Mouse (Mus musculus) kidney, adult 18-20 months (tissue): ENCODE results near the gene Rxfp2.

ENCODE experiments used
- DNase-seq: peaks from one replicate; pipeline ENCODE4 v3.0.0; 2021

Rxfp2 gene

GRCm38 (mm10) chr5:150018656-150019055 is at the start of gene Rxfp2:
Gene Rxfp2 (plus strand): TSS chr5:150018675.
- DNase-seq: no peak

- DNase-seq: no peak
These were observed 48.2 kb upstream of the Rxfp2 start for GRCm38 (mm10) chr5:149970261-149970660.

DNA sequence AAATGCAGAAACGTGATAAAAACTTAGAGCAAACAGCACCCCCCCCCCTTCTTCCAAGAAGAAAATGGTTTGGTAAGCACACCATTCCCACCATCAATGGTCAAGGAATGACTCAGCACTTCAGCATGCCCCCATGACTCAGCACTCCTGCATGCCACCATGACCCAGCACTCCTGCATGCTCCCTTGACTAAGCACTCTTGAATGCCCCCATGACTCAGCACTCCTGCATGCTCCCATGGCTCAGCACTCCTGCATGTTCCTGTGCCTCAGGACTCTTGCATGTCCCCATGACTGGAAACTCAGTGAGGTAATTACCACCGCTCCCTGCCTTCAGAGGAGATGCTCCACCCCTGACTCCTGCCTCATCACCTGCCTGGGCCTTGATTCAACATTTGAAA is 41.4 kb upstream of the Rxfp2 start:
- no peak for DNase-seq

- DNase-seq: no peak
These were observed 34.9 kb upstream of the Rxfp2 start for GRCm38 (mm10) chr5:149983621-149984020.

DNA sequence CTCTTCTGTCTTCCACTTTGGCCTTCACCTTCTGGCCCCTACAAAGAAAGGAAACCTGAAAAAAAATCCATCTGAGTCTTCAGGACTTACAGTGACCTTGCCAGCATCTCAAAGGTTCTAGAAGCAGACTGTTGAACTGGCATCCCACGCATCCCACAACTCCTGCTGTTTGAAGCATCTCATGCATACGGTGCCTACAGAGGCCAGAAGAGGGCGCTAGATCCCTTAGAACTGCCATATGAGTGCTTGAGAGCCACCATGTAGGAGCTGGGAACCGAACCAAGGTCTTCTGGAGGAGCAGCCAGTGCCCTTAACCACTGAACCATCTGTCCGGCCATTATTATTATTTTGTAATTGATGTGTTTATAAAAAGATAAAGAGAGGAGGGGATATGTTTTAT is 23.9 kb upstream of the Rxfp2 start:
- DNase-seq: no peak

DNA sequence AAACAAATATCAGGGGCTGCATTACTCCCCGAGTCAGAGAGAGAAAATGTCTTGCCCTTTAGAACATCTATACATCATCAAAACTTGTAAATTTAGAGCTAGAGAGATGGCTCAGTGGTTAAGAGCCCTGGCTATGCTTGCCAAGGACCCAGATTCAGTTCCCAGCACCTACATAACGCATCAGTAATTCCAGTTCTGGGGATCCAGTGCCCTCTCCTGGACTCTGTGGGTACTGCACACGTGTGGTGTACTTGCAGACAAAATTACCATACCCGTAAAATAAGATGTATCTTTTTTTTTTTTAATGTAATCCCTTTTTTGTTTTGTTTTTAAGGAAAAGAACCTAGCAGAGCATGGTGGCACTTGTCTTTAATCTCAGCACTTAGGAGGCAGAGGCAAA is 21.9 kb upstream of the Rxfp2 start:
- DNase-seq: no peak

- DNase-seq: no peak
These were observed 21.0 kb upstream of the Rxfp2 start for GRCm38 (mm10) chr5:149997321-149998034.

DNA sequence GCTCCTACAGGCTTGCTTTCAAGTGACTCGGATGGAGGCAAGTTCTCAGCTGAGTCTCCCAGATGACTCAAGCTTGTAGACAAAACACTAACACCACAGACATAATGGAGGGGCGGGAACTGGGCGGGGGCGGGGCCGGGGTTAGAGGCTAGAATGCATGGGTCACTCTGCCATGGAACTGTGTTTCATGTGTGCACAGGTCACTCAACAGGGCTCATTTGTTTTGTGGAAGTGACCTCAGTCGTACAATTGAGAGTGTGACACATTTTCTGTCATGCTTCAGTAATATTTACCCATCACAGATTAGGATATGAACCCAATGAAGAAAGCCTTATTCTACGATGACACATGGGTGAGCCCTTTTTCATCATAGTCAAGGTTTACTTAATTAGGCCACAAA is 20.2 kb upstream of the Rxfp2 start:
- DNase-seq: no peak

GRCm38 (mm10) chr5:150005355-150005754 is 13.1 kb upstream of the Rxfp2 start:
- no peak for DNase-seq

GRCm38 (mm10) chr5:150016861-150017260 is 1.6 kb upstream of the Rxfp2 start:
- no peak for DNase-seq

- DNase-seq: no peak
These were observed 803 bp upstream of the Rxfp2 start for GRCm38 (mm10) chr5:150017672-150018071.

DNA sequence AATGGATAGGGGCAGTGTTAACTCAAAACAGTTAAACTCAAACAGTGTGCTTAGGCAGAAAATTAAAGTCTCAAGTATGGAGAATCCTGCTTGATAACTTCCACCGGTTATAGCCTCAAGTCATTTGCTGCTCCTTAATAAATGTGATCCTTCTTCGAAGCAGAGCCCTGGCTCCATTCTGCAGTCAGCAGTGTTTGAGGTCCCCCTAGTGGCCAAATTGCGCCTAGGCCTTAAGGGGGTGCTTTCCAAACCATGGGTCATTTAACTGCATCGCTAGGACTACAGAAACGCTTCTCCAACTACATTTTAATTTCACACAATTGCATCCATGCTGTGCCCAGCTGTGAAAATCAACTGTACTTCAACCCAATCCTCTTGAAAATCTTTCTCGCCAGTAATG is 2.4 kb downstream of the Rxfp2 start:
- peak; percentile 77 for DNase-seq

DNA sequence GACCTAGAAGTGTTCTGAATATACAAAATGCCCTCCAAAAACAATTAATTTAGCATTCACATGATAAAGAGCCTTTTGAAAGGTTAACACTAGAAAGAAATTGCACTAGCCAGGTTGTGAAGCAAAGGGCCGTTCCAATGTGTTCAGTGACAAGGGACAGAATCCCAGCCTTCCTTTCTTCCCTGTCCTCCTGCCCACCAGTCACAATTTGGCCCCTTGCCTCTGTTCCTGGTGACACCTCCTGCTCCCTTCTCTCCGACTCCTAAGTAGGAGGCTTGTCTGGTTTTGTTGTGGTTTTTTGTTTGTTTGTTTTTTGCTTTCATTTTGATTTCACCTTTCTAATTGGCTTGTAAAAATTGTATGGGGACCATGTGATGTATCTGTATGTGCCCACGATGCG is 3.3 kb downstream of the Rxfp2 start:
- no peak for DNase-seq

DNA sequence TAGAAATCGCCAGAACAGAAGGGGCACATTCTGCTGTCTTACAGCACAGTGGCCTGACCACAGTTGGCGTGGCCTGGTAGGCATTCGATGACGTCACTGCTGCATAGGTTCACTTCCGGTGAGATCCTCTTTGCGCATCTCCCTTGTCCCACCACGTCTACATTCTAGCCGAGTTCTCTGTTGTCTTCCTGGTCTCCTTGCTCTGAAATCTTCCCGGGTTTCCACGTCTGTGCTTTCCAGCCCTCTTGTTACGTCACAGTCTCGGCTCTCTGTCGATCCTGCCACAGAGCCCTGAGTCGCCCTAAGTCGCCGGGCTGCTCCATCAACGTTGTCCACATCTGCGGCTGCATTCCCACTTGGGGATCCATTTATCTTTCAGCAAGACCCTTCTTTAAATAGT is 4.1 kb downstream of the Rxfp2 start:
- no peak for DNase-seq

DNA sequence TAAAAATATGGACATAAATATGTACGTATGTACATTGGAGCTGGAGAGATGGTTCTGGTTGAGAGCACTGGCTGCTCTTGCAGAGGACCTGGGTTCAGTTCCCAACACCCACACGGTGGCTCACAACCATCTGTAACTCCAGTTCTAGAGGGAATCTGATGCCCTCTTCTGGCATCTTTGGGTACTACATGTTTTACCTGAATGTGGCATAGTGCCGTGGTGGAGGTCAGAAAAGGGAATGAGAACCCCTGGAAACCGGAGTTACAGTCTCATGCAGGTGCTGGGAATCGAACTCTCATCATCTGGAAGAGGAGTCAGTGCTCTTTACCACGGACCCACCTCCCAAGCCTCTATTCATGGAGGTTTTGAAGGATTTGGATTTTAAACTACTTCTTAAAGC is 5.0 kb downstream of the Rxfp2 start:
- DNase-seq: no peak

- DNase-seq: no peak
These were observed 5.7 kb downstream of the Rxfp2 start for GRCm38 (mm10) chr5:150024188-150024587.

- DNase-seq: no peak
These were observed 6.4 kb downstream of the Rxfp2 start for GRCm38 (mm10) chr5:150024901-150025300.

DNA sequence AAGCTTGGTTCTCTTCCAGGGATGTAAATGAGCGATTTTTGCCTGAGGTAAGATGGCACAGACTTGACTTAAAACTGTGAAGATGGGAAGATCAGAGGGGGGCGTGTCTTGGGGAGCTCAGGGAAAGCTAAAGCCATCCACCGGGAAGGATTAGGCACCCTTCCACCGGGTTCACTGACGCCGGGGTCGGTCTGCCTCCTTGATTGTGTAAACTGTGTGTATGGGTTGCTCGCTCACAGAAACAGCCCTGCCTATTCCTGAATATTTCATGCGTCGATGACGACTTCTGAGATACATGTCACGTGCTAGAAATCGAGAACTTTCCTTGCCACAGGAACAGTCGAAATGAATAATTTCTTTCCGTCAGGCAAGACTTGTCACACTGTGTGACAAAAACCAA is 6.9 kb downstream of the Rxfp2 start:
- no peak for DNase-seq

DNA sequence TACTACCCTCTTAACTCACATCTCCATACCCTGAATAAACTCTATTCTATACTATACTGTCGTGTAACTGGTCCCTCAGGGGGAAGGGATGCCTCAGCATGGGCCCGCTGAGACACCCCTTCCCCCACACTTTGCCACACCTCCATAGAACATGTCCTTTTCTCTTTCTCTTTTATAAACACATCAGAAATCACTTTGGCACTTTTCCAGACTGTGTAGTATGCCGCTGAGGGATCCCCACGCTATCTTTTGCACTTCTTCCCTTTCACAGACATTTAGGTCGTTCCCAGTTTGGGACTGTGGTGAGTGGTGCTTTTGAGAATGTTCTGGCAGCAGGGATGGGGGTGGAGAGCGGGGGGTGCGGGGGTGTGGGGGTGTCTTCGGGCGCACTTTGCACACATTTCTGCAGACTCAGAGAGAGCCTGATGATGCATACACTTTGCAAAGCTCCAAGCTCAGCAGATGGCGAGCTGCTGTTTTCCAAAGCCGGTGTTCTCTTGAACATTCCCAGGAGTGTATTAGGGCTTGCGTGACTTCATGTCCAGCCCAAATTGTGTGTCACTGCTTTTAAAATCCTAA is 8.1 kb downstream of the Rxfp2 start:
- no peak for DNase-seq

- no peak for DNase-seq
These were observed 12.7 kb downstream of the Rxfp2 start for GRCm38 (mm10) chr5:150031201-150031600.

DNA sequence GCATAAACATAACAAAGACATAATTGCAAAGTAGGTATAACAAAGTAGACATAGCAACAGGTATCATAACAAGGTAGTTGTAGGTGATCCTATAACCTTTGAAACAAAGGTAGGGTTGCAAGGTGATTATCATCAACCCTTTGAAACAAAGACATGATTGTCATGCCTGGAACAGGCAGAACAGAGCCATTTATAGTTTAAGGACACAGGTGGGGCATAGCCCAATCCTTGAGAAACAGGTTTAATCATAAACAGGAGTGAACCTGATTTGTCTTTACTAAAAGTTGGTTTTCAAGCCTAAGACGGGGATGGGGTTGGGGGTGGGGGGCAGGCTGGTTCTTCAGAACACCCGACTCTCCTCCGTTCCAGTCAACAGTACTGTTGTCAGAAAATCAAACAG is 13.2 kb downstream of the Rxfp2 start:
- DNase-seq: no peak

GRCm38 (mm10) chr5:150032075-150032492 is 13.6 kb downstream of the Rxfp2 start:
- DNase-seq: no peak

- no peak for DNase-seq
These were observed 17.8 kb downstream of the Rxfp2 start for GRCm38 (mm10) chr5:150036286-150036685.

- DNase-seq: no peak
These were observed 18.4 kb downstream of the Rxfp2 start for GRCm38 (mm10) chr5:150036918-150037317.

- no peak for DNase-seq
These were observed 26.1 kb downstream of the Rxfp2 start for GRCm38 (mm10) chr5:150044533-150044932.
